Mouse (Mus musculus) liver, postnatal 0 days (tissue): ENCODE results near the gene Myl4.

Experiments
- CTCF ChIP-seq: sonication (generic); IDR thresholded peaks from 2 replicates; pipeline ENCODE4 v1.5.1; 2016; ENCODE audit warnings: antibody characterized with exemption, low read depth
- EP300 ChIP-seq: IDR thresholded peaks from 2 replicates; pipeline ENCODE4 v1.6.1; 2016; ENCODE audit warnings: antibody characterized with exemption, low read depth, mild to moderate bottlenecking

DNA sequence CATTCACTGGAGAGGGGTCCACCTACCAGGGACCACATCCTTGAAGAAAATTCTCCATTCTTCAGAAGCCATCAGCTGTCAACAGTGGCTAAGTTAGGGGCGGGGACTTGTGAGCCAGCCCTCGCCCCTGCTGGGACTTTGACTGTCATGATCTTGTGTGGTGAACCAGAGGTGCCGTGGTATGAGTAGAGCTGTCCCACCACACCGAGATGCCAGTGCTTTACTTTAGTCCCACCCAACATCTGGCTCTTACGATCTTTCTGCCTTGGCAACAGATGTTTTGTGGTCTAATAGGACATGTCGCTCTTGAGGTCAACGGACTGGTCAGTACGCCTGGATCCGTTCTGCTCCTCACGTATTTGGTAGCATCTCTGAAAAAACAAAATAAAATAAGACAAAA, 63.1 kb downstream of the Myl4 start:
- TF ChIP-seq EP300 (no peak), CTCF (no peak)
